16 mouse cellular contexts compared by ENCODE assay signal in the genomic region with DNA sequence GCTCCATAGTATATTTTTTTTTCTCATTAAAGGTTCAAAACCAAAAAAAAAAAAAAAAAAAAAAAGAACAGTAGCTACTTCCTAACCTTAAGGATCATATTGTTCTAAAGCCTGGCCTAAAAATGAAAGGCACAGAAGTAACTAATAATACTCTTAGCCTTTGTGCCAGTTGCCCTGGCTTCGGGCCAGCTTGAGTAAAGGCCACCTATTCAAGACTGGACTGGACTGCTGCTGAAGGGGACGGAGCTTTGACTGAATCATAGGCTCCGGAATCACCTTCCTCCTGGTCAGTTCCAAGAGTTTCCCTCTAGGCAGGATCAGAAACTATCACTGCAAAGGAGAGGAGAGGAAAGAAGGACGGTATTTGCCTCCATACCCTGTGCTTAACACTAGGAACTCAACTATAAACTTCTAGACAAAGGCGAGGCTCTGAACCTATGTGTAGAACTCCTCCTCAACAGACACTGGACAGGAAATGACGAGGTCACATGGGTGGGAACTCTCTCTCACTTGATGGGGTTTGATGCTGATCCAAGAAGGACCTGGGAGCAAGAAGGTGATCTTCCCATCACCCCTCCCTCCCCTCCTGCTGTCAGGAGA. TPM values are rescaled to one million over a fixed set of nuclear protein-coding genes. Genes with fewer than 3 reads are reported as not detected.
DNase-seq lines count a peak whose midpoint lies in the region; ATAC-seq lines count a peak whose summit lies in the region.
"Had no signal": no experiment of that assay in that cellular context is flagged by ENCODE, and none has a peak within 500 bp of the region (broad histone marks: within the 10 kb centered on the region; RNA-seq: fewer than 3 reads in every experiment).

No protein-coding gene starts in this region.

- H3K4me3 ChIP-seq in heart, embryonic 12.5 days: no peak overlapping the region
- H3K4me3 ChIP-seq: forebrain, embryonic 15.5 days; heart, embryonic 15.5 days; layer of hippocampus, adult 2 months; neural tube, embryonic 12.5 days had no signal

- H3K27ac ChIP-seq in heart, embryonic 12.5 days (ENCODE audit: poor library complexity, severe bottlenecking): no peak overlapping the region
- H3K27ac ChIP-seq: forebrain, embryonic 15.5 days; heart, embryonic 15.5 days; layer of hippocampus, adult 2 months; neural tube, embryonic 12.5 days had no signal

- H3K9me3 ChIP-seq in heart, embryonic 12.5 days (replicated peaks): no peaks in the 10 kb centered on the region
- H3K9me3 ChIP-seq: forebrain, embryonic 15.5 days; heart, embryonic 15.5 days; neural tube, embryonic 12.5 days had no signal

- H3K9ac ChIP-seq in heart, embryonic 12.5 days: no peak overlapping the region; the same call in 1 of the 2 replicates
- H3K9ac ChIP-seq: forebrain, embryonic 15.5 days; heart, embryonic 15.5 days; neural tube, embryonic 12.5 days had no signal

- no peaks in the 10 kb centered on the region for H3K36me3 ChIP-seq in heart, embryonic 12.5 days
- H3K36me3 ChIP-seq: forebrain, embryonic 15.5 days; heart, embryonic 15.5 days; neural tube, embryonic 12.5 days had no signal

- 65% methylated on average over 6 of the region's 6 CpGs for WGBS in heart, embryonic 12.5 days

- no peak overlapping the region for H3K4me2 ChIP-seq in heart, embryonic 12.5 days
- H3K4me2 ChIP-seq: forebrain, embryonic 15.5 days; heart, embryonic 15.5 days; neural tube, embryonic 12.5 days had no signal

- intact Hi-C loops in left cerebral cortex, postnatal 14 days (cut with DNase I): no loop called here

- H3K27me3 ChIP-seq in heart, embryonic 12.5 days (replicated peaks): no peaks in the 10 kb centered on the region
- H3K27me3 ChIP-seq: forebrain, embryonic 15.5 days; heart, embryonic 15.5 days; neural tube, embryonic 12.5 days; Patski had no signal

- ATAC-seq in heart, embryonic 12.5 days (ENCODE audit: insufficient number of reproducible peaks, low FRiP score): 0 out of 2 replicates have a peak, but pooled peaks have one; percentile 15
- no peak for ATAC-seq in inflammation-experienced regulatory T-cells, adult 6 months
- ATAC-seq: forebrain, embryonic 15.5 days; Patski had no signal

- peaks cover 16% of the 10 kb centered on the region for H3K4me1 ChIP-seq in heart, embryonic 12.5 days (replicated peaks)
- H3K4me1 ChIP-seq: forebrain, embryonic 15.5 days; neural tube, embryonic 12.5 days had no signal

- peak; percentile 30 to 33 for DNase-seq in cerebellum, postnatal 36 days
- DNase-seq in cerebellum, postnatal 14 days: no peak
- DNase-seq in testis, postnatal 10 days (ENCODE audit: low spot score): peak; percentile 60
- DNase-seq in testis, postnatal 14 days (ENCODE audit: low spot score): no peak
- DNase-seq in skeletal muscle tissue, adult 2 months (ENCODE audit: low read depth, low spot score): peak; percentile 46
- DNase-seq in left cerebral cortex, postnatal 14 days (ENCODE audit: low spot score in 2 of 2): no peak
- DNase-seq: thymus, postnatal 36 days had no signal

RNA-seq across cellular contexts. Expression of gene Rbp7, which starts 3.2 kb away (rescaled TPM):
- polyA plus RNA-seq in heart, embryonic 12.5 days (2016; fragmentation: Nextera tagmentation; extraction: Ambion mirVana): 2.4 and 3.4 TPM in 2 replicates
- total RNA-seq in left cerebral cortex, postnatal 14 days (2021): not detected
- polyA plus RNA-seq in inflammation-experienced regulatory T-cells, adult 6 months (2017; shearing (Covaris generic)): not detected
- total RNA-seq: layer of hippocampus, adult 2 months had no signal
- polyA plus RNA-seq: forebrain, embryonic 15.5 days; neural tube, embryonic 12.5 days; Patski; spleen, adult 2 months had no signal

RNA-seq across cellular contexts. Expression of gene Tmem274, which starts 19.2 kb away (rescaled TPM):
- polyA plus RNA-seq in heart, embryonic 12.5 days (2016; fragmentation: Nextera tagmentation; extraction: Ambion mirVana): 0.29 and 0.33 TPM in 2 replicates
- total RNA-seq in left cerebral cortex, postnatal 14 days (2021): not detected
- under 1 TPM in 1 of 3 experiments, not detected in 2; 0.63 TPM for polyA plus RNA-seq in inflammation-experienced regulatory T-cells, adult 6 months (2017; shearing (Covaris generic))
- total RNA-seq: layer of hippocampus, adult 2 months had no signal
- polyA plus RNA-seq: limb, embryonic 14.5 days; Patski; spleen, adult 2 months had no signal

RNA-seq across cellular contexts. Expression of gene Nmnat1, which starts 27.1 kb away (rescaled TPM):
- polyA plus RNA-seq in heart, embryonic 12.5 days (2016; fragmentation: Nextera tagmentation; extraction: Ambion mirVana): 12.0 and 14.0 TPM in 2 replicates
- total RNA-seq in left cerebral cortex, postnatal 14 days (2021): 1 to 10 TPM; 7.7 to 8.6 TPM
- polyA plus RNA-seq in inflammation-experienced regulatory T-cells, adult 6 months (2017; shearing (Covaris generic)): 1 to 10 TPM; 6.2 to 6.9 (median 6.3) TPM

RNA-seq across cellular contexts. Expression of gene Lzic, which starts 27.1 kb away (rescaled TPM):
- 32.1 and 40.9 TPM in 2 replicates for polyA plus RNA-seq in heart, embryonic 12.5 days (2016; fragmentation: Nextera tagmentation; extraction: Ambion mirVana)
- total RNA-seq in left cerebral cortex, postnatal 14 days (2021): 10 to 100 TPM; 24.6 to 25.4 TPM
- polyA plus RNA-seq in inflammation-experienced regulatory T-cells, adult 6 months (2017; shearing (Covaris generic)): 10 to 100 TPM; 26.0 to 43.4 (median 28.2) TPM

RNA-seq across cellular contexts. Expression of gene Ube4b, which starts 31.4 kb away (rescaled TPM):
- polyA plus RNA-seq in heart, embryonic 12.5 days (2016; fragmentation: Nextera tagmentation; extraction: Ambion mirVana): 50.3 and 58.3 TPM in 2 replicates
- 100 to 1,000 TPM; 100 to 102 TPM for total RNA-seq in left cerebral cortex, postnatal 14 days (2021)
- 10 to 100 TPM in 2 of 3 experiments, 1 to 10 TPM in 1; 9.1 to 18.5 (median 14.7) TPM for polyA plus RNA-seq in inflammation-experienced regulatory T-cells, adult 6 months (2017; shearing (Covaris generic))

Comparison
In these comparisons a context has a peak if more than half of its experiments do, and no peak if none do; other contexts are left out.
1. DNase-seq: peak in cerebellum, postnatal 36 days (2 of 2), testis, postnatal 10 days (single experiment) and skeletal muscle tissue, adult 2 months (single experiment); none in cerebellum, postnatal 14 days (0 of 2), testis, postnatal 14 days (single experiment) and left cerebral cortex, postnatal 14 days (0 of 2).